Mouse (Mus musculus): ENCODE measurements around the gene Agap2. TPM values are rescaled to one million over a fixed set of nuclear protein-coding genes. Genes with fewer than 3 reads are reported as not detected.

Gene Agap2
- polyA plus RNA-seq, 1 experiment from 2014 or later = 2.9 TPM

DNA sequence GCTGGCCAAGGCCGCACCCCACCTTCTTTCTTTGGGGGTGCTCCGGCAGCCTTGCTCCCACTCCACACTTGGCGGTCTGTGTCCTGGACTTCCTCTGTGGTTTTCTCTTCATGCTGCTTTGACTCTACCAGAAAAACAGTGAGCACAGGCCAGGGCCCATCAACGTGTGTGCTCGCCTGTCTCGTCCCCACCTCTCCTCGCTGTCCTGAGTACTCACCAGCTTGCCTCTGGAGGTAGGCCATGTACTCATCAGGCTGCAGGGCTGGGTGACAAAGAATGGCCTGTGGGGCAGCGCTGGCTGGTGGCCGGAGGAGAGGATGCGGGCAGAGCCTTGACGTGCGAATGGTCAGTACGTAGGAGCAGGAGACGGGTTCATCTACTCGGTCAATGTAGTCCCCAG is 24.8 kb downstream of the Agap2 start:
- peaks cover 46% of the 10 kb centered on the region for H3K36me3 ChIP-seq
- H3K27me3 ChIP-seq = no peaks in the 10 kb centered on the region
- H3K4me1 ChIP-seq = no peaks in the 10 kb centered on the region
- no peak for ATAC-seq (replicated peaks)
- no peak overlapping the region for H3K9ac ChIP-seq (replicated peaks)
- no peak overlapping the region for H3K4me3 ChIP-seq
- no peak overlapping the region for H3K27ac ChIP-seq (replicated peaks)
- H3K9me3 ChIP-seq = no peaks in the 10 kb centered on the region
- H3K4me2 ChIP-seq (replicated peaks) = no peak overlapping the region
- WGBS = 92% methylated on average over 15 of the region's 15 CpGs

DNA sequence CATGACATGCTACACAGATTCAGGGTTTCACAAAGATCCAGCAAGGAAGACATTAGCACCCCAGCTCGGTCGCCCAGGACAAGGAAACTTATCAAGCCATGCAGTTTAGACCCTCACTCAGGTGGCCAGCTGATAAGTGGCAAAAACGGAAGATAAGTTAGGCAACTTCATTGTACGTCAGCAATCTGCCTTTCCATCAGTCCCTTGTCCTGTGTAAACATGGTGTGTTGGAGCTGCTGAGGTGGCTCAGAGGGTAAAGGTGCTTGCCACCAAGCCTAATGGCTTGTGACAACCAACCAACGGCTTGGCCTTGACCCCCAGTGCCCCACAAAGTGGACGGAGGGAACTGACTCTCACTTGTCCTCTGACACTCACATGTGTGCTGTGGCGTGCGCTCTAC is 25.3 kb downstream of the Agap2 start:
- Histone ChIP-seq H3K27ac (replicated peaks) (no peak overlapping the region), H3K4me2 (replicated peaks) (no peak overlapping the region), H3K4me1 (no peaks in the 10 kb centered on the region), H3K9me3 (no peaks in the 10 kb centered on the region), H3K9ac (replicated peaks) (no peak overlapping the region), H3K36me3 (peaks cover 48% of the 10 kb centered on the region), H3K27me3 (no peaks in the 10 kb centered on the region), H3K4me3 (no peak overlapping the region)
- WGBS = 90% methylated on average over 8 of the region's 8 CpGs
- ATAC-seq (replicated peaks) = no peak

DNA sequence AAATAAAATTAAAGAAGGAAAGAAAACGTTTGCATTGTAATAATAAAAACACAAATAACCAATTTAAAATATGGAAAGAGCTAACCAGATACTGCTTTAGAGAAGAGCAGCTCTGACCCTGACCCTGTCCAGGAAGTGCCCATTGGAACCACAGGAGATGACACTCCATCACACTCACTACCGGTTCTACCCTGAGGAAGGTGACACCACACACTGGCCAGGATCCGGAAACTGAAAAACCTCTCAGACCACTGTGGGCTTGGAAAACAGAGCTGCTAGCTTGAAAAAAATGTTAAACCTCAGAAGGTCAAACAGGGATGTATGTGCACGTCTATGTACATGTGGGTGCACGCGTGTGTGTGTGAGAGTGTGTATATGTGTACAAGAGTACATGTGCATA is 26.1 kb downstream of the Agap2 start:
- Histone ChIP-seq H3K27ac (replicated peaks) (no peak overlapping the region), H3K9me3 (no peaks in the 10 kb centered on the region), H3K36me3 (peaks cover 44% of the 10 kb centered on the region), H3K4me3 (no peak overlapping the region), H3K4me2 (replicated peaks) (no peak overlapping the region), H3K27me3 (no peaks in the 10 kb centered on the region), H3K9ac (replicated peaks) (no peak overlapping the region), H3K4me1 (no peaks in the 10 kb centered on the region)
- ATAC-seq (replicated peaks) = no peak
- 88% methylated on average over 6 of the region's 6 CpGs for WGBS

- no peak for ATAC-seq (replicated peaks)
- Histone ChIP-seq H3K4me3 (no peak overlapping the region), H3K27ac (replicated peaks) (no peak overlapping the region), H3K4me1 (no peaks in the 10 kb centered on the region), H3K4me2 (replicated peaks) (no peak overlapping the region), H3K9me3 (no peaks in the 10 kb centered on the region), H3K9ac (replicated peaks) (no peak overlapping the region), H3K27me3 (no peaks in the 10 kb centered on the region), H3K36me3 (peaks cover 35% of the 10 kb centered on the region)
- WGBS = 92% methylated on average over 7 of the region's 7 CpGs
These were observed 28.5 kb downstream of the Agap2 start for GRCm38 (mm10) chr10:127103631-127104030.

GRCm38 (mm10) chr10:127107563-127108261 is 32.6 kb downstream of the Agap2 start:
- H3K9me3 ChIP-seq = no peaks in the 10 kb centered on the region
- H3K4me2 ChIP-seq (replicated peaks) = no peak overlapping the region
- no peak for ATAC-seq (replicated peaks)
- H3K27me3 ChIP-seq = no peaks in the 10 kb centered on the region
- H3K27ac ChIP-seq (replicated peaks) = no peak overlapping the region
- WGBS = 93% methylated on average over 16 of the region's 16 CpGs
- no peak overlapping the region for H3K9ac ChIP-seq (replicated peaks)
- no peaks in the 10 kb centered on the region for H3K4me1 ChIP-seq
- no peak overlapping the region for H3K4me3 ChIP-seq
- peaks cover 25% of the 10 kb centered on the region for H3K36me3 ChIP-seq

- no peak for ATAC-seq (replicated peaks)
- Histone ChIP-seq H3K9me3 (no peaks in the 10 kb centered on the region), H3K4me2 (replicated peaks) (no peak overlapping the region), H3K4me3 (no peak overlapping the region), H3K9ac (replicated peaks) (no peak overlapping the region), H3K4me1 (no peaks in the 10 kb centered on the region), H3K27ac (replicated peaks) (no peak overlapping the region), H3K36me3 (peaks cover 28% of the 10 kb centered on the region), H3K27me3 (no peaks in the 10 kb centered on the region)
- WGBS = 82% methylated on average over 3 of the region's 3 CpGs
These were observed 33.1 kb downstream of the Agap2 start for GRCm38 (mm10) chr10:127108262-127108583.

DNA sequence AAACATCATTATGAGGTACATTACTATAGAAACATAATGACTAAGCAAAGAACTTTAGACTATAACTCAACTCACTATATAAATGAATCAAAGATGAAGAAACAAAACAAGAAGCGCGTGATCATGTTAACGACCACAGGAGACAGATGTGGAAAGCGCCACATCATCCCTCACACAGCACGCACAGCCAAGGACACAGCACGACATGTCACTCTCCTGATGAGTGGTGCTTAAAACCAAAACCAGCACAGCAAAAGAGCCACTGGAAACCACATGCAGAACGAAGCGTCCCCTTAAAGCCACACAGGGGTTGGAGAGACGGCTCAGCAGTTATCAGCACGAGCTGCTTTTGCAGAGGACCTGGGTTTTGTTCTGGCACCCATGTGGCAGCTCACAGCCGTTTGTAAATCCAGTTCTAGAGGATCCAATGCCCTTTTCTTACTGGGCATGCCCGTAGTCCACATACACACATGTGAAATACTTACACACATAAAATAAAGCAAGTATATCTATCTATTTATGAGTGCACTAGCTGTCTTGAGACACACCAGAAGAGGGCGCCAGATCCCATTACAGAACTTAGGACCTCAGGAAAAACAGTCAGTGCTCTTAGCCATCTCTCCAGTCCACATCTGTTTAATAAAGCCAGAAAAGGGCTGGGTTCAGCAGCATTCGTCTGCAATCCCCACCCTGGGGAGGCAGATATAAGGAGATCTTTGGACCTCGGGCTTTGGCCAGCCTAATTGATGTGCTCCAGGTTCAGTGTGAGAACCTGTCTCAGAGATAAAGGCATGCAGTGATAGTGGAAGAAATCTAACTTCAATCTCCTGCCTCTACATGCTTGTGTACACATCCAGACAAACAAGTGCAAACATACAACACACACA is 36.2 kb downstream of the Agap2 start:
- Histone ChIP-seq H3K4me1 (no peaks in the 10 kb centered on the region), H3K27me3 (no peaks in the 10 kb centered on the region), H3K9ac (replicated peaks) (no peak overlapping the region), H3K4me2 (replicated peaks) (no peak overlapping the region), H3K27ac (replicated peaks) (no peak overlapping the region), H3K4me3 (no peak overlapping the region), H3K9me3 (no peaks in the 10 kb centered on the region), H3K36me3 (peaks cover 30% of the 10 kb centered on the region)
- WGBS = 91% methylated on average over 15 of the region's 15 CpGs
- no peak for ATAC-seq (replicated peaks)

DNA sequence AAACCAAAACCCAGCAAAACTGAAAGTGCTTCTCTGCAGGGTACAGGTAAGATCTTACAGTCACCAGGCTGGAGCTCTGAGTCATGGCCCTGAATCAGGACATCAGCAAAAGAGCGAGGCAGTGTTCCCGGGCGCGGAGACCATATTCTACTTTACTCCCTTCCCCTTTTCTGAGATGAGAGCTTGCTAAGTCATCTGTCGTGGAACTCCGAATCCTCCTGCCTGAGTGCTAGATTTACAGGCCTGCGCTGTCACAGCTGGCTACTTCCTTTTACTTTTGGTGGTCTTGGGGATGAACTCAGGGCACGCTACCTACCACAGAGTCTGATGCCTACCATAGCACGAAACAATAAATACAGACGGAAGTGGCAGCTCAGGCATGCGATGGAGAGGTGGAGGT is 39.3 kb downstream of the Agap2 start:
- Histone ChIP-seq H3K36me3 (peaks cover 50% of the 10 kb centered on the region), H3K27me3 (no peaks in the 10 kb centered on the region), H3K27ac (replicated peaks) (no peak overlapping the region), H3K4me2 (replicated peaks) (no peak overlapping the region), H3K9me3 (no peaks in the 10 kb centered on the region), H3K9ac (replicated peaks) (no peak overlapping the region), H3K4me1 (peaks cover 4% of the 10 kb centered on the region), H3K4me3 (no peak overlapping the region)
- no peak for ATAC-seq (replicated peaks)
- WGBS = 93% methylated on average over 11 of the region's 11 CpGs

DNA sequence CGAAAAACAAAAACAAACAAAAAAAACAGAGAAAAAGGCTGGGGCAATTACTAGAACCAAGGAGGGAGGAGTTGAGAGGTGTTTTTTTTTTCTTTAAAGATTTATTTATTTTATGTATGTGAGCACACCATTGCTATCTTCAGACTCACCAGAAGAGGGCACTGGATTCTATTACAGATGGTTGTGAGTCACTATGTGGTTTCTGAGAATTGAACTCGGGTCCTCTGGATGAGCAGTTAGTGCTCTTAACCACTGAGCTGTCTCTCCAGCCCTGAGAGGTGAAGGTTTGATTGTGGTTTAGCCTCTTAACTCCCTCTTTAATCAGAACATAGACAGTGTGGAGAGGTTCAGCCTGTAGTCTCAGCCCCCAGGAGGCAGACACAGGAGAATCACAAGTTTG is 40.0 kb downstream of the Agap2 start:
- H3K4me2 ChIP-seq (replicated peaks) = no peak overlapping the region
- H3K27ac ChIP-seq (replicated peaks) = no peak overlapping the region
- peaks cover 10% of the 10 kb centered on the region for H3K4me1 ChIP-seq
- no peak overlapping the region for H3K4me3 ChIP-seq
- H3K9ac ChIP-seq (replicated peaks) = no peak overlapping the region
- ATAC-seq (replicated peaks) = no peak
- H3K36me3 ChIP-seq = peaks cover 51% of the 10 kb centered on the region
- no peaks in the 10 kb centered on the region for H3K27me3 ChIP-seq
- WGBS = 82% methylated on average over 2 of the region's 2 CpGs
- no peaks in the 10 kb centered on the region for H3K9me3 ChIP-seq

GRCm38 (mm10) chr10:127118470-127118869 is 43.4 kb downstream of the Agap2 start:
- Histone ChIP-seq H3K27me3 (no peaks in the 10 kb centered on the region), H3K27ac (replicated peaks) (no peak overlapping the region), H3K36me3 (peaks cover 43% of the 10 kb centered on the region), H3K9ac (replicated peaks) (no peak overlapping the region), H3K9me3 (no peaks in the 10 kb centered on the region), H3K4me2 (replicated peaks) (no peak overlapping the region), H3K4me1 (peaks cover 34% of the 10 kb centered on the region), H3K4me3 (no peak overlapping the region)
- WGBS = 93% methylated on average over 11 of the region's 11 CpGs
- no peak for ATAC-seq (replicated peaks)

GRCm38 (mm10) chr10:127119229-127119628 is 44.1 kb downstream of the Agap2 start:
- WGBS = 93% methylated on average over 10 of the region's 10 CpGs
- peaks cover 43% of the 10 kb centered on the region for H3K36me3 ChIP-seq
- H3K4me3 ChIP-seq = no peak overlapping the region

GRCm38 (mm10) chr10:127120301-127121065 is 45.4 kb downstream of the Agap2 start:
- Histone ChIP-seq H3K27ac (replicated peaks) (peak overlapping the region; percentile 61), H3K9ac (replicated peaks) (peak overlapping the region; percentile 86), H3K27me3 (no peaks in the 10 kb centered on the region), H3K4me2 (replicated peaks) (peak overlapping the region; percentile 87), H3K36me3 (peaks cover 38% of the 10 kb centered on the region), H3K4me3 (peak overlapping the region; percentile 96), H3K4me1 (peaks cover 36% of the 10 kb centered on the region), H3K9me3 (no peaks in the 10 kb centered on the region)
- 2% methylated on average over 34 of the region's 34 CpGs for WGBS
- peak; percentile 60; the same call in 1 of the 2 replicates for ATAC-seq (replicated peaks)

More at GRCm38 (mm10) chr10:127119229-127119628, 44.1 kb downstream of the Agap2 start:
- Histone ChIP-seq H3K4me1 (peaks cover 36% of the 10 kb centered on the region), H3K9ac (replicated peaks) (no peak overlapping the region), H3K9me3 (no peaks in the 10 kb centered on the region), H3K27me3 (no peaks in the 10 kb centered on the region), H3K27ac (replicated peaks) (no peak overlapping the region), H3K4me2 (replicated peaks) (no peak overlapping the region)
- ATAC-seq (replicated peaks) = no peak

Measured in forebrain, embryonic 15.5 days (tissue).